Mouse (Mus musculus): ENCODE results near the gene Scaf11. TPM values are rescaled to one million over a fixed set of nuclear protein-coding genes. Genes with fewer than 3 reads are reported as not detected.
"Not testable (repeated sequence)": the region's sequence is repeated elsewhere in the genome, so short reads cannot be mapped to it uniquely, and the experiment has no call there.

Scaf11 gene
- polyA plus RNA-seq, 1 experiment = 103 TPM

GRCm38 (mm10) chr15:96456651-96457337 lies 3.8 kb downstream of the Scaf11 start:
- no peak for TF ChIP-seq POLR2A (IDR thresholded peaks at IDR 0.05; ENCODE audit: low read depth, low read length)
- no peak for TF ChIP-seq CTCF (IDR thresholded peaks at IDR 0.05; ENCODE audit: borderline replicate concordance, insufficient read depth, low read length)
- Histone ChIP-seq H3K27ac (ENCODE audit: insufficient read depth, low read length) (no peak overlapping the region), H3K4me1 (ENCODE audit: control insufficient read depth, insufficient read depth, low read length) (peaks cover 2% of the 10 kb centered on the region; the same call in 1 of the 2 replicates), H3K4me3 (ENCODE audit: insufficient read depth, low read length) (no peak overlapping the region)

GRCm38 (mm10) chr15:96455595-96456214 lies 4.9 kb downstream of the Scaf11 start:
- no peak overlapping the region for H3K27ac ChIP-seq (ENCODE audit: insufficient read depth, low read length)
- H3K4me3 ChIP-seq (ENCODE audit: insufficient read depth, low read length) = no peak overlapping the region
- H3K4me1 ChIP-seq (ENCODE audit: control insufficient read depth, insufficient read depth, low read length) = peaks cover 2% of the 10 kb centered on the region; the same call in 1 of the 2 replicates
- TF ChIP-seq CTCF (IDR thresholded peaks at IDR 0.05; ENCODE audit: borderline replicate concordance, insufficient read depth, low read length) (no peak), POLR2A (IDR thresholded peaks at IDR 0.05; ENCODE audit: low read depth, low read length) (no peak)

- no peak overlapping the region for H3K27ac ChIP-seq (ENCODE audit: insufficient read depth, low read length)
- H3K4me1 ChIP-seq (ENCODE audit: control insufficient read depth, insufficient read depth, low read length) = peaks cover 4% of the 10 kb centered on the region
- TF ChIP-seq POLR2A (IDR thresholded peaks at IDR 0.05; ENCODE audit: low read depth, low read length) = no peak
- TF ChIP-seq CTCF (IDR thresholded peaks at IDR 0.05; ENCODE audit: borderline replicate concordance, insufficient read depth, low read length) = no peak
- H3K4me3 ChIP-seq (ENCODE audit: insufficient read depth, low read length) = no peak overlapping the region
Measured at GRCm38 (mm10) chr15:96453346-96453745, 7.3 kb downstream of the Scaf11 start.

- H3K27ac ChIP-seq (ENCODE audit: insufficient read depth, low read length) = no peak overlapping the region
- H3K4me3 ChIP-seq (ENCODE audit: insufficient read depth, low read length) = no peak overlapping the region
- no peak for TF ChIP-seq POLR2A (IDR thresholded peaks at IDR 0.05; ENCODE audit: low read depth, low read length)
- TF ChIP-seq CTCF (IDR thresholded peaks at IDR 0.05; ENCODE audit: borderline replicate concordance, insufficient read depth, low read length) = no peak
- H3K4me1 ChIP-seq (ENCODE audit: control insufficient read depth, insufficient read depth, low read length) = peaks cover 2% of the 10 kb centered on the region
Measured at GRCm38 (mm10) chr15:96448656-96449299, 11.9 kb downstream of the Scaf11 start.

- TF ChIP-seq POLR2A (IDR thresholded peaks at IDR 0.05; ENCODE audit: low read depth, low read length) = no peak
- no peak for TF ChIP-seq CTCF (IDR thresholded peaks at IDR 0.05; ENCODE audit: borderline replicate concordance, insufficient read depth, low read length)
- no peak overlapping the region for H3K27ac ChIP-seq (ENCODE audit: insufficient read depth, low read length)
Measured at GRCm38 (mm10) chr15:96446785-96447184, 13.9 kb downstream of the Scaf11 start.

GRCm38 (mm10) chr15:96441480-96441879 lies 19.2 kb downstream of the Scaf11 start:
- not testable (repeated sequence) for H3K4me3 ChIP-seq (ENCODE audit: insufficient read depth, low read length); H3K4me1 ChIP-seq (ENCODE audit: control insufficient read depth, insufficient read depth, low read length); H3K27ac ChIP-seq (ENCODE audit: insufficient read depth, low read length)

More at GRCm38 (mm10) chr15:96446785-96447184, 13.9 kb downstream of the Scaf11 start:
- Histone ChIP-seq H3K4me1 (ENCODE audit: control insufficient read depth, insufficient read depth, low read length) (peaks cover 2% of the 10 kb centered on the region), H3K4me3 (ENCODE audit: insufficient read depth, low read length) (no peak overlapping the region)

GRCm38 (mm10) chr15:96434202-96434601 lies 26.4 kb downstream of the Scaf11 start:
- Histone ChIP-seq H3K4me3 (ENCODE audit: insufficient read depth, low read length) (no peak overlapping the region), H3K4me1 (ENCODE audit: control insufficient read depth, insufficient read depth, low read length) (no peaks in the 10 kb centered on the region), H3K27ac (ENCODE audit: insufficient read depth, low read length) (no peak overlapping the region)
- TF ChIP-seq POLR2A (IDR thresholded peaks at IDR 0.05; ENCODE audit: low read depth, low read length) (no peak), CTCF (IDR thresholded peaks at IDR 0.05; ENCODE audit: borderline replicate concordance, insufficient read depth, low read length) (no peak)

- Histone ChIP-seq H3K4me3 (ENCODE audit: insufficient read depth, low read length) (no peak overlapping the region), H3K27ac (ENCODE audit: insufficient read depth, low read length) (no peak overlapping the region), H3K4me1 (ENCODE audit: control insufficient read depth, insufficient read depth, low read length) (no peaks in the 10 kb centered on the region)
- TF ChIP-seq POLR2A (IDR thresholded peaks at IDR 0.05; ENCODE audit: low read depth, low read length) (no peak), CTCF (IDR thresholded peaks at IDR 0.05; ENCODE audit: borderline replicate concordance, insufficient read depth, low read length) (no peak)
Measured at GRCm38 (mm10) chr15:96419920-96420319, 40.7 kb downstream of the Scaf11 start.

GRCm38 (mm10) chr15:96418161-96418560 lies 42.5 kb downstream of the Scaf11 start:
- TF ChIP-seq POLR2A (IDR thresholded peaks at IDR 0.05; ENCODE audit: low read depth, low read length) (no peak), CTCF (IDR thresholded peaks at IDR 0.05; ENCODE audit: borderline replicate concordance, insufficient read depth, low read length) (no peak)
- H3K4me3 ChIP-seq (ENCODE audit: insufficient read depth, low read length) = no peak overlapping the region
- H3K27ac ChIP-seq (ENCODE audit: insufficient read depth, low read length) = no peak overlapping the region
- no peaks in the 10 kb centered on the region for H3K4me1 ChIP-seq (ENCODE audit: control insufficient read depth, insufficient read depth, low read length)

GRCm38 (mm10) chr15:96408717-96409121 lies 51.9 kb downstream of the Scaf11 start:
- TF ChIP-seq POLR2A (IDR thresholded peaks at IDR 0.05; ENCODE audit: low read depth, low read length) = no peak
- no peak for TF ChIP-seq CTCF (IDR thresholded peaks at IDR 0.05; ENCODE audit: borderline replicate concordance, insufficient read depth, low read length)
- Histone ChIP-seq H3K4me1 (ENCODE audit: control insufficient read depth, insufficient read depth, low read length) (peaks cover 2% of the 10 kb centered on the region; the same call in 1 of the 2 replicates), H3K4me3 (ENCODE audit: insufficient read depth, low read length) (no peak overlapping the region), H3K27ac (ENCODE audit: insufficient read depth, low read length) (no peak overlapping the region)
